Mouse (Mus musculus) R1 (cell line): ENCODE measurements at regions not wholly inside any gene's neighbourhood (a gene's known extent, or its start where the extent isn't known, plus 50 kb on each side); places are given as distances from the start of the nearest gene placed in this dataset.

ENCODE experiments used
- DNase-seq: peaks from one replicate; pipeline ENCODE4 v3.0.0-alpha.2; 2018; ENCODE audit warnings: low read depth, low spot score

GRCm38 (mm10) chr15:56979353-56979752 is 498.1 kb downstream of the Slc22a22 start:
- no peak for DNase-seq

DNA sequence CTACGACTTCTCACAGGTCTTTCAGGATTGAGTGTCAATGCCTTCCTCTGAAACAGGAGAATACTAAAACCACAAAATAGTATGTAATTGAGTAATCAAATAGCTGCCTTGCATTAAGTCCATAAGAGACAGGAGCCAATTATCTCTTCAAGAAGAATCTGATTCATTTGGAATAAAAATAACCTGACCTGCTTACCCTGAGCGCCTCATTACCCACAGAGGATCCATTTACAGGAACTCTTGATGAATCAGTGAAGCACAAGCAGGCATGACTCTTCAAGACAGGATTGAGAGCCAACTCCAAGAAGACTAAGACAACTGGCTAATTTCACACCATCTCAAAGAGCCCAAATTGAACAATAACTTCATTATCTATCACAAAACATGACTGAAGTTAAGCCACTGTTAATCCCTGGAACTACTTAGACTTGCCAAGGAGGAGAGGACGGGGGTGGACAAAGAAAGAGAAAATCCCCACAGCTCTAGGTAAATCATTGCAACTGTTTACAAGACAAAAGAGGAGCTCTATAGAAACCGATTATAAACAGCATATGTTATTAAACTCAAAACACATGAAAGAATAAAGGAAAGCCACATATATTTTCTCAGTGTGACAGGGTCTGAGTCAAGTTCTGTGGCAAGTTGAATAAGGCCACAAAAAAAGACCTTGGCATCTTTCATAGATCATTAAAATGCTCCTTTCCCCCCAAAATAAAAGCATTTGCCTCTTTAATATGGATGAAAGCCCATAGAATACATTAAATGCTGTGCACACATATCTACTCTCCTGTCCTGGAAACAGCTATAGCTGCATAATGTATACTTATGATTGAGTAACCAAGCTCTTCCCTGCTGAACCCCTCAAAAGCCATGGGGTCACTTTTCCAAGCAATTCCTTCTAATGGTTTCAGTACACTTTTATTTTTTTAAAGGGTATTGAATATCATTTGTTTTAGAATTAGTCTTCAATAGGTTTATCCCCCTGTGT is 501.7 kb downstream of the Slc22a22 start:
- no peak for DNase-seq

- DNase-seq = no peak
Measured at GRCm38 (mm10) chr15:56970140-56970539, 507.3 kb downstream of the Slc22a22 start.

- DNase-seq = no peak
Measured at GRCm38 (mm10) chr15:56956356-56956755, 521.1 kb downstream of the Slc22a22 start.

GRCm38 (mm10) chr15:56952176-56952575 is 525.2 kb downstream of the Slc22a22 start:
- no peak for DNase-seq

DNA sequence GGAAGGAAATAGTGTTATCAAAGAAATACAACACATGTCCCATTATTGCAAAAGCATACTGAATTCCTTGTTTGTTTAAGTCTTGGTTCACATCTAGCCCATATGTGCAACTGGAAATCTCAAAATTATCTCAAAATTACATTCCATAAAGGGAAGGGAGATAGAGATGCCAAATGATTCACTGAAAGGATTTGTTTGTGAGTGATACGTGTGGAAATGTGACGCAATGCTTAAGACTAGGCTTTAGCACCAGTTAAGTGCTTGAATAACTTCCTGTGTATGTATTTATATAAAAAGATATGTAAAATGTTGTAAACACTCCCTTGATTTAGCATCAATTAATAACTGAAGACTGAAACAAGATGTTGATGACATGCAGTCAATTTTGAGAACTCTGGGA is 526.6 kb downstream of the Slc22a22 start:
- no peak for DNase-seq

- DNase-seq = no peak
Measured at GRCm38 (mm10) chr15:56940891-56941290, 536.5 kb downstream of the Slc22a22 start.

GRCm38 (mm10) chr15:56896553-56896952 is 580.9 kb downstream of the Slc22a22 start:
- DNase-seq = no peak

DNA sequence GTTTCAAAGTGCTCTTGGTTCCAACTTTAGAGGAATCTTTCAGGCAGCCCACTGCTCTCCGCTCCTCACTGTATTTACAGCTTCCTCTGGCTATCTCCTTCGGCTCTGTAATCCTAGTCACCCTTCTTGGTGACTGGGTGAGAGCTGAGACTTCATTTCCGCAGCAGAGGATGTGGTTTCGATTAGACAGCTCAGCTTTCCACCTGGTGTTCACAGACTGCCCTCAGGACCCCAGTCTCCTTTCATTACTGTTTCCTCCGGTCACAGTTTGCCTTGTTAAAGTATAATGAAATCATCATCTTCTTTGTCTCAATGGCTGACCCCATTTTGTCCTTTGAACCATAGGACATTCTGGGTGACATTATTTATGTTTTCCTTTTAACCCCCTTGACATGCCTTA is 595.9 kb downstream of the Slc22a22 start:
- DNase-seq = no peak

DNA sequence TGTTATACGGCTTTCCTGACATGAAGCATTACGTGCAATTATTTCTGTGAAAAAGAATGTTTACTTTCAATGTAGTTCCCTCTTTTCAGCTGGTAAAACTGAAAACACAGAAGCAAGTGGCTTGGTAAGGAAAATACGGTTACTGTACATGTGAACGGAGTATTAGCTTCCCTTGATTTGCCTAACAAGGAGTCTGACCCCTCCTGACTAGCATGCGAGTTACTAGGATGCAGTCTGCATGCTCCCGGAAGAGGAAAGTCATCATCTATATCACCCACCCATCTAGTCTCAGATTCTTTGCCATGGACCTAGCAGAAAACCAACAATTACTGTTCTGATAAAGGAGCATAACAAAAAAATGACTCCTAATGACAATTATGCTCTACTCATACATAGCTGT is 611.5 kb downstream of the Slc22a22 start:
- no peak for DNase-seq

- DNase-seq = no peak
Measured at GRCm38 (mm10) chr15:56865035-56865804, 612.2 kb downstream of the Slc22a22 start.

- no peak for DNase-seq
Measured at GRCm38 (mm10) chr15:56858627-56859334, 618.6 kb downstream of the Slc22a22 start.

DNA sequence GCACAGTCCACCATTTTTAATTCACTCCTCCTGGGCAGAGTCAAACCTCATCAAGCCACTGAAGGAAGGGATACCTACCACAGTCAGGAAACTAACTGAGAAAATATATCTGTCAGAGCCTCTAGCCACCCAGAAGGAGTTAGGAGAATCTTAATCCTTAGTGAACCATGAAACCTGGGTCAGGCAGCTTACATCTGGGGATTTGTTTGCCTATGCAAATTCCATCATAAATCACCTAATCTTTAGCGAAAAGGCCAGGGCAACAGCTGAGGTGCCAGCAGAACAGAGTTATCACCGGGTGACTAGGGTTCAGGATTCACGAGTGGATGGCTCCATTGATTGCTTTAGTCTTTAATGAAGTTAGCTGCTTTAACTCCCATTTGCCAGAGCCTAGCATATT is 619.3 kb downstream of the Slc22a22 start:
- no peak for DNase-seq

DNA sequence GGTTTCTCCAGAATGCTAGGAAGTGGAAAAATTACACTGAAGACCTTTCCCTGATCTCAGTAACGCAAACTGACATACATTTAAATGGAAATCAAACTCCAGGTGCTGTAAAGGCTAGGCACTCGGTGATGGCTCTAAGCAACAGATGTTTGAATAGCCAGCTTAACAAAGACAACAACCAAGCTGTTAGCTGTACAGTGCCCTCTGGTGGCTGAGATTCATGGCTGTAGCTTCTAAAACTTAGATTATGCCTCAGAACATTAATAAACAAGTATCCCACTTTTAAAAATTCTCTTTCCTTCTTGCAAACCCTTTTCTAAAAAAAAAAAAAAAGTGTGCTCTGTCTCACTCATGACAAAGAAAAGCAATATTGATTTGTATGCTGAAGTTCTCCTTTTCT is 621.4 kb downstream of the Slc22a22 start:
- DNase-seq = peak; percentile 69

GRCm38 (mm10) chr15:56853106-56853505 is 624.3 kb downstream of the Slc22a22 start:
- DNase-seq = peak; percentile 37

GRCm38 (mm10) chr15:56847469-56848128 is 629.8 kb downstream of the Slc22a22 start:
- DNase-seq = no peak

- DNase-seq = no peak
Measured at GRCm38 (mm10) chr15:56844574-56844973, 632.9 kb downstream of the Slc22a22 start.

DNA sequence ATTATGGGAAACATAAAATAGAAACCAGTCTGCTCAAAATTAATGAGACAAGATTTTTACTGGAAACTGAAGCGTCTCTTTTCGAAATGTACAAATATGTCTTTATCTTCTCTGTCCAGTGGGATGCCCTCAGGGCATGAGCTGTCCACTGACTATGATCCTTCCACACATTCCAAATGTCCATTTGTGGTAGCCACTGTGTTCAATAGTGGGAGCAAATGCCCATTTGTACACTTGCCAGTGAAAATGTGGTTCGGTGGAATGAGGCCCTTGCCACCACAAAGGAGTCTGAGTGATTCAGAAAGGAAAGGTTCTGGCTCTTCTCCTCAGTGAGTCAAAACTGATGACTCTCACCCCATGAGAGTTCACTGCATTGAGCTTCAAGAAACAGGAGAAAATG is 635.9 kb downstream of the Slc22a22 start:
- DNase-seq = no peak

GRCm38 (mm10) chr15:56837292-56837691 is 640.1 kb downstream of the Slc22a22 start:
- no peak for DNase-seq

- no peak for DNase-seq
Measured at GRCm38 (mm10) chr15:56834621-56835020, 642.8 kb downstream of the Slc22a22 start.

DNA sequence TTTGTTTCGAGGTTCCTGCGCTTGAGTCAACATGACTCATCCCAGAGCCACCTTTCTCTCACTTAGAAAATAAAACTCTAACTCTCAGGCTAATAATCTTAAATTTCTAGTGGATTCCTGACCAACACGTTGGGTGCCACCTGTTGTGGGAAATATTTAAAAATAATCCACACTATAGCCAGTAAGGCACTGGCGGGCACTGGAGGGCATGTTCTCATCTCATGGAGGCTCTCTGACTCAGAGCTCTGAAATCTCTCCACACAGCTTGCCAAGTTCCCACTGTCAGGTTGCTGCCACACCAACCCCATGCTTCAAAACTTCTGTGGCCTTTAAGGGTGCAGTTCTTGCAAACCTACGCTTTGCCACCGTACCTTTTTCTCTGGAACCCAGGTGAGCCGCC is 644.8 kb downstream of the Slc22a22 start:
- peak; percentile 26 for DNase-seq
